Mouse (Mus musculus): ENCODE measurements at regions not wholly inside any gene's neighbourhood (a gene's known extent, or its start where the extent isn't known, plus 50 kb on each side); places are given as distances from the start of the nearest gene placed in this dataset.

- TF ChIP-seq CTCF (IDR thresholded peaks at IDR 0.05) (no peak), EP300 (IDR thresholded peaks at IDR 0.05) (no peak)
These were observed 471.3 kb upstream of the Adgrl2 start for GRCm38 (mm10) chr3:149461613-149462012.

All from lung, postnatal 0 days (tissue).